Mouse (Mus musculus) thymus, adult 2 months (tissue): ENCODE data around the gene Sec22b. TPM values are rescaled to one million over a fixed set of nuclear protein-coding genes. Genes with fewer than 3 reads are reported as not detected.

Source experiments
- DNase-seq: peaks from one replicate; pipeline ENCODE4 v3.0.0; 2021
- H3K27ac ChIP-seq: fragments of 200-500 bp; 2 replicates; pipeline ENCODE4 v1.5.1; 2012; ENCODE audit warnings: low read length, control low read depth; ENCODE audit not compliant: control insufficient read depth, insufficient read depth
- H3K27me3 ChIP-seq: fragments of 200-500 bp; 2 replicates; pipeline ENCODE4 v1.6.1; 2012; ENCODE audit warnings: mild to moderate bottlenecking, low read length, moderate library complexity, mixed read lengths; ENCODE audit not compliant: control insufficient read depth, insufficient read depth
- H3K36me3 ChIP-seq: fragments of 200-500 bp; 2 replicates; pipeline ENCODE4 v1.6.1; 2012; ENCODE audit warnings: mild to moderate bottlenecking, low read length, moderate library complexity; ENCODE audit not compliant: control insufficient read depth, insufficient read depth
- H3K4me1 ChIP-seq: fragments of 200-500 bp; replicated peaks from 2 replicates; pipeline ENCODE4 v1.6.1; 2012; ENCODE audit warnings: low read length; ENCODE audit not compliant: control insufficient read depth, insufficient read depth
- H3K4me3 ChIP-seq: fragments of 200-500 bp; 2 replicates; pipeline ENCODE4 v1.5.1; 2012; ENCODE audit warnings: mild to moderate bottlenecking, low read length, control low read depth, moderate library complexity; ENCODE audit not compliant: control insufficient read depth, insufficient read depth
- CTCF ChIP-seq: fragments of 200-500 bp; IDR thresholded peaks from 2 replicates; pipeline ENCODE4 v1.5.1; 2012; ENCODE audit warnings: mild to moderate bottlenecking, control low read depth, low read length, moderate library complexity, borderline replicate concordance; ENCODE audit not compliant: control insufficient read depth, poor library complexity, insufficient read depth; ENCODE audit errors: extremely low read depth
- POLR2A ChIP-seq: fragments of 200-500 bp; IDR thresholded peaks from 2 replicates; pipeline ENCODE4 v1.6.1; 2012; ENCODE audit warnings: mild to moderate bottlenecking, low read length, control low read depth, moderate library complexity; ENCODE audit not compliant: control insufficient read depth, poor library complexity, insufficient read depth; ENCODE audit errors: extremely low read depth
- WGBS: fragments of 180-500 bp; shearing (Covaris S2); methylation state at CpG from one replicate; pipeline ENCODE4 v1.1.7; 2018; 5-methylcytosine and 5-hydroxymethylcytosine counted together
- polyA plus RNA-seq: library from polyadenylated mRNA; depleted of rRNA; stranded (reverse); fragments of >200 nt; gene quantifications from 2 replicates; pipeline ENCODE4 v1.2.3, GENCODE M21; 2012; rRNA removed

Sec22b gene
- polyA plus RNA-seq = 35.2 and 36.6 TPM in 2 replicates

DNA sequence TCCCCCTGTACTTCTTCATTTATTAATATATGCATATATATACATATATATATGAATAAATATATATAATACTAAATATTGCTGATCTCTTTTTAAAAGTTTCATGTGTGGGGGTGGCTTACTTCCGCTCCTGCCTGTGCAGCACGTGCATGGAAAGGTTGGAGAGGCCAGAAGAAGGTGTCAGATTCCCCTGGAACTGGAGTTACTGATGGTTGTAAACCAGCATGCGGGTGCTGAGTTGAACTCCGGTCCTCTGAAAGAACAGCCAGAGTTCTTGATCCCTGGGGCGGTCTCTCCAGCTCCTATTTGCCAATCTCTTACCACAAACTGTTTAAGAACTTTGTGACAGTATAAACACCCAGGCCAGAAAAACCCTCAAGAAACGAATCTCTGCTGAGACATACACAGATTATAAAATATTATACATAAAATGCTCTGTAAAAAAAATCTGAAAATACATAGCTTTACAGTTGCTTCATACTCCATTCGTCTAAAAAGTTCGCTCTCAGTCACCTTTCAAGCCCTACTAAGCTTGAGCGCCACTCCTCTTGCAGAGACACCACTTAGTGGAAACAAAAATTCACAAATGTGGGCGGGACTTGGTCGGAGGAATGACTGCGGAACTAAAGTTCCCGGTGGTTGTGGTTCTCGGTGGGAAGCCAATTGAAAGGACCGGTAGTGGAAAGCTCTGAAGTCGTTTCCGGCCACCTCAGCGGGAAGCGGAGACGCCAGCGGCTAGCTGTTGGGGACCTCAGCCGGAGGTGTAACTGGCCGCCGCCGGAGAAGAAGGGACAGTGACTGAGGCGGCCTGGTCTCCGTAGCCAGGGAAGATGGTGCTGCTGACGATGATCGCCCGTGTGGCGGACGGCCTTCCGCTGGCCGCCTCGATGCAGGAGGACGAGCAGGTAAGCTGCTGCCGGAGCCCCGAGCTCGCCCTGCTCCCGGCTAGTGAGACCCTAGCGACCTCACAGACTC lies at the start of gene Sec22b:
TSS of gene Sec22b (plus strand) at position 675 of the 975 bp plus-strand sequence.
- DNase-seq = peak; percentile 88
- Histone ChIP-seq H3K27me3 (no peaks in the 10 kb centered on the region), H3K4me1 (peaks cover 6% of the 10 kb centered on the region), H3K36me3 (no peaks in the 10 kb centered on the region), H3K27ac (no peak within 1 kb of the TSS), H3K4me3 (peak within 1 kb of the TSS; percentile 52)
- TF ChIP-seq CTCF (no peak), POLR2A (peak; percentile 66; the same call in 1 of the 2 replicates)
- WGBS = 7% methylated on average over 41 of the region's 41 CpGs

DNA sequence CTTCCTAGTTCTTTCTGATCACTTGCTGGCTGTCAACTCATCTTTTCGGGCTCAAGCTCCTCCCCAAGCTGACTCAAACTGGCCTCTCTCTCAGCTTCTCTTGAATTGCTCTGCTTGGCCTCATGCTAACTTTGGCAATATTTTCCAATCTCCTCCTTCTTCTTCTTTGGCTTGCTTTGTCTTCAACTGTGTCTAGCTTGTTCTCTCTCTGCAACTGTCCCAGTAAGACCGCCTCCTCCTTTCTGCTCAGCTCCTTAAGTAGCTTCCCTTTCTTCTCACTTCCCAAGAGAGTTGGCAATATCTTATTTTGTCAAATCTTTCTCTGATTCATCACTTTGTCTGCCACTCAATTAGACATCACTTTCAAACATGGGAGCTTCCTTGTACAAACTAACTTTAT lies 49.2 kb upstream of the Sec22b start:
- no peak for DNase-seq
- H3K27ac ChIP-seq = no peak overlapping the region
- TF ChIP-seq CTCF = no peak
- no peak for TF ChIP-seq POLR2A
- WGBS = 93% methylated on average over 2 of the region's 2 CpGs
- no peaks in the 10 kb centered on the region for H3K4me1 ChIP-seq
- H3K27me3 ChIP-seq = no peaks in the 10 kb centered on the region
- H3K36me3 ChIP-seq = no peaks in the 10 kb centered on the region
- H3K4me3 ChIP-seq = no peak overlapping the region

DNA sequence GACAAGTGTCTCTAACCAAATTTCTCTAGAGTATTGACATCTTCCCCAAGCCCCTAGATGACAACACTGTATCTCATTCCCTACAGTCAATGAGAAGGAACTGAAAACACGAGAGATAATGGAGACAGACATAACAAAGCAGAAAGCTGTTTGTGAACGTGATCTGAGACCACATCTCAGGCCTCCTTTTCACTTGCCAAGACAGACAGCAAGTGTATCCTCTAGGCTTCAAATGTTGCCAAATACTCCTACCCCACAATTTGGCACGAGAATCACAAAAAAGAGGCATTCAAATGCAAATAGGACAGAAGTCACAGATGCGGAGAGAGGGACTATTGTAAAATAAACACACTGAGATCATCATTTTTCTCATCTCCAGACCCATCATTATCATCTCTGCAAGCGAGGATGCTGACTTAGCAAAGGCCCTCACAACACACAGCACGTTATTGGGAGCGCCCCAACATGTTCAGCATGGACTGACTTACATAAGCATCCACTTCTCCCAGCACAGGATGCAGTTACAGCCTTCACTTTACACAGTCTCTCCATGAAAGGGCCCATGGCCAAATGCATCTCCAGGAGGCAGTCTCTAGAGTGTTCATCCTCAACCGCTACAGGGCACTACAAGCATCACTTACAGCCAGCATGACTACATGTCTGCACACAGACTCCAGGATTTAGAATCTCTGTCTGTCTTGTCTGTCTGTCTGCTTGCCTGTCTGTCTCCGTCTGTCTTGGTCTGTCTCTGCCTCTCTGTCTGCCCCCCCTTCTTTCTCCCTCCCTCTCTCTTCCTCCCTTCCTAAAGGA lies 46.2 kb upstream of the Sec22b start:
- no peaks in the 10 kb centered on the region for H3K27me3 ChIP-seq
- WGBS = 90% methylated on average over 9 of the region's 9 CpGs
- H3K36me3 ChIP-seq = no peaks in the 10 kb centered on the region
- DNase-seq = no peak
- TF ChIP-seq POLR2A = no peak
- no peak overlapping the region for H3K4me3 ChIP-seq
- no peak overlapping the region for H3K27ac ChIP-seq
- no peaks in the 10 kb centered on the region for H3K4me1 ChIP-seq

DNA sequence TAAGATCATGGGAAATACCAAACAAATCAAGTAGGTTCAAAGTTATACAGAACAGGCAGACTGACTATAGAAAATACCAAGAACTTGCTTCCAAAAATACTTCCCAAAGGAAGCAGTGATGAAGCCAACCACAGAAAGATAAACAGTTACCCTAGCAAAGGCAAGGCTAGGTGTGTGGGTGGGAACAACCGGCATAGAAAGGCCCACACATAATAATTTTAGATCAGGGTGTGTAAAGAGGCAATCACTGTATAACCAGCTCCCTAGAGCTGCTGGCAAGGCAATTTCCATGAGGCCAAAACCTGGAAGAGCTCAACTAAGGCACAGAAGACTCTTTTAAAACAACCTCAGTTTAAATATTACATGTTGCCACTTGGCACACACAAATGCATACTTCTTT lies 41.6 kb upstream of the Sec22b start:
- TF ChIP-seq CTCF = no peak
- no peak for TF ChIP-seq POLR2A
- H3K27me3 ChIP-seq = no peaks in the 10 kb centered on the region; the same call in 1 of the 2 replicates
- H3K4me3 ChIP-seq = no peak overlapping the region
- no peaks in the 10 kb centered on the region for H3K4me1 ChIP-seq
- no peaks in the 10 kb centered on the region for H3K36me3 ChIP-seq
- WGBS = 84% methylated on average over 1 of the region's 1 CpGs
- H3K27ac ChIP-seq = no peak overlapping the region
- no peak for DNase-seq

DNA sequence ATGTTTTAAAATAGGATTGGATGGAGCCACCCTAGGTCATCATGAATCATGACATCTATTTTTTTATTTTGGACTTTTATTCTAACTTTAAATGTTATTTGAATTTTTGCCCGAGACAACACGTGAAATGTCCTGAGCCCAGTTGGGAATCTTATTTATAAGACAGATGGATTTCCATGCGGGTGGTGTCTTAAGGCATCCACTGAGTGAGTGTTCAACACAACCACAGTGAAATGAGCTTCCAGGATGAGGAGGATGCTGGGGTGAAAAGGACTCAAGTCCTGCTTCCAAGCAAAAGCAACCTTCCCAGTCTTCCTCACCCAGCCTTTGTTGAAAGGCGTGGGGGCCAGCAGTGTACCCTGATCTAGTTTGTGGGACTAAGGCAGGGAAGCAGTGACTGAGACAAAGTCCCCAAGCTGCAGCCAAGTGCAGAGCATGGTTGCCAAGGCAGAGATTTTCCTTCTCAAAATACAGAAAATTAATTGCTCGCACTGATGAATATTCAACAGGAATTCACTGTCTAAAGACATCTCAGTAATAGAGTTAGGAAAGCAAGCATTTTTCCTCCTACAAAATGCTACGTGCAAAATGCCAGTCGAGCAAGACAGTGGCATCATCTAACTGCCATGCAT lies 40.1 kb upstream of the Sec22b start:
- Histone ChIP-seq H3K36me3 (no peaks in the 10 kb centered on the region), H3K27me3 (no peaks in the 10 kb centered on the region; the same call in 1 of the 2 replicates), H3K4me3 (no peak overlapping the region), H3K27ac (no peak overlapping the region), H3K4me1 (no peaks in the 10 kb centered on the region)
- TF ChIP-seq POLR2A = no peak
- no peak for DNase-seq
- WGBS = 90% methylated on average over 7 of the region's 7 CpGs

DNA sequence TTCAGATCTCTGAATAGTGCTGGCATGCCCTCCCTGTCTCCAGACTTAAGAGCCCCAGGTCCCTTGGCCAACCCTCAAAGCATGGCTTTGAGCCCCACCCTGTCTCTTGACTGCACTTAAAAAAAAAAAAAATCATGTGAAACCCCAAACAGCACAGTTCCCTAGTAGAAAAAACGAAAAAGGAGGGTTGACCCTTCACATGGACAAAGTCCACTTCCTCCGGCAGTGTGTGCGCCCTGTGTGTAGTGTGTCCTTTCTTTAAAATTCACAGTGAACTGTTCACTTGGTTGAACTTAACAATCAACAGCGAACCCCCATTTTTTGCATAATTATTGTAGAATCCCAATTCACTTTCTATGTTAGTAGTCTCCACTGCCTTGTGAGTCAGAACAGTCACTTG lies 34.3 kb upstream of the Sec22b start:
- Histone ChIP-seq H3K27ac (no peak overlapping the region), H3K36me3 (no peaks in the 10 kb centered on the region), H3K4me3 (no peak overlapping the region), H3K27me3 (peaks cover 6% of the 10 kb centered on the region; the same call in 1 of the 2 replicates), H3K4me1 (peaks cover 9% of the 10 kb centered on the region)
- TF ChIP-seq POLR2A (no peak), CTCF (no peak)
- 74% methylated on average over 4 of the region's 4 CpGs for WGBS
- no peak for DNase-seq
